Mouse (Mus musculus): ENCODE results near the gene Vgf. TPM values are rescaled to one million over a fixed set of nuclear protein-coding genes. Genes with fewer than 3 reads are reported as not detected.

Vgf gene
- polyA plus RNA-seq (2012; rRNA removed): 0.03 and 0.08 TPM in 2 replicates

DNA sequence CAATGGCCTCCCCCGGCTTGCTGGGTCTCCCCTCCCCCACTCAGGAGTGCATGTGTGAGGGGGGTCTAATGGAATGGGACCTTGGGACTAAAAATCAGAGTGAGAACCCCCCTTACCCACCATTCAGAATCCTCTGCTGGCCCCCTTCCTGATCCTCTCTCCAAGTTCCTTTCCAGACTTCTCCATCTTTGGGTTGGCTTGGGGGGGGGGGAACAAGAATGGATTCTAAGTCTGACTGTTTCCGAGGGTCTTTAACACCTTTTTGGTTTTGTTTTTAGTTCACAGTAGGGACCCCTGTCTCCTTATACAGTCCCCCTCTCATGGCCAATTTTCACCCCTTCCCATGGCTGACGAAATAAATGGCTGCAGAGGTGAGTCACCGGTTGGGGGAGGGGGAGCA, at the start of gene Vgf:
Gene Vgf, plus strand, starts transcription at position 301 of the 400 bp plus-strand sequence.
- H3K27me3 ChIP-seq (replicated peaks; ENCODE audit: control insufficient read depth, insufficient read depth, low read length): peaks cover 4% of the 10 kb centered on the region
- H3K4me3 ChIP-seq (ENCODE audit: insufficient read depth, low read depth, low read length): no peak within 1 kb of the TSS
- H3K27ac ChIP-seq (ENCODE audit: insufficient read depth, low read depth, low read length): no peak within 1 kb of the TSS
- no peaks in the 10 kb centered on the region for H3K36me3 ChIP-seq (ENCODE audit: control insufficient read depth, insufficient read depth, low read length)
- H3K4me1 ChIP-seq (ENCODE audit: control insufficient read depth, insufficient read depth, low read length): no peaks in the 10 kb centered on the region
- no peak for TF ChIP-seq CTCF (conservative IDR thresholded peaks at IDR 0.05; ENCODE audit: insufficient read depth, insufficient read length, low read depth, low read length)
- no peak for TF ChIP-seq POLR2A (IDR thresholded peaks at IDR 0.05; ENCODE audit: low read depth, low read length)
- no peak for DNase-seq
- 22% methylated on average over 4 of the region's 4 CpGs for WGBS

DNA sequence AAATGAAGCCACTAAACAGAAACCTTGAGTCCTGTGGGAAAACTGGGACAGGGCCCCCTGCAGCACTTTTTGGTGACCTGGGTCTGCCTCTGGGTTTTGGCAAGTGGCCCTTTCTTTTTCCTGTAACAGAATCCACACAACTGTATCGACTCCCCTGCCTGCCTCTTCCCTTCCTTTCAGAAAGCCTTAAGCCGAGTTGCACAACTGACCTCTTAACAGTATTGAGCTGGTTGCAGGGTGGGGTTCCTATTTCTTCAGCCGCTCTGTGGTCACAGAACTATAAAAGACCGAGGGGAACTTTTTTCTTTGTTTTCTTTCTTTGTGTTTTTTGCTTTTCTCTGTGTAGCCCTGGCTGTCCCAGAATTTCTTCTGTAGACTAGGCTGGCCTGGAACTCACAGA, 48.4 kb upstream of the Vgf start:
- no peak overlapping the region for H3K27ac ChIP-seq (ENCODE audit: insufficient read depth, low read depth, low read length)
- 45% methylated on average over 4 of the region's 4 CpGs for WGBS
- H3K36me3 ChIP-seq (ENCODE audit: control insufficient read depth, insufficient read depth, low read length): no peaks in the 10 kb centered on the region
- TF ChIP-seq CTCF (conservative IDR thresholded peaks at IDR 0.05; ENCODE audit: insufficient read depth, insufficient read length, low read depth, low read length) (no peak), POLR2A (IDR thresholded peaks at IDR 0.05; ENCODE audit: low read depth, low read length) (no peak)
- no peak overlapping the region for H3K4me3 ChIP-seq (ENCODE audit: insufficient read depth, low read depth, low read length)
- no peaks in the 10 kb centered on the region for H3K27me3 ChIP-seq (replicated peaks; ENCODE audit: control insufficient read depth, insufficient read depth, low read length)
- DNase-seq: no peak
- no peaks in the 10 kb centered on the region for H3K4me1 ChIP-seq (ENCODE audit: control insufficient read depth, insufficient read depth, low read length)

DNA sequence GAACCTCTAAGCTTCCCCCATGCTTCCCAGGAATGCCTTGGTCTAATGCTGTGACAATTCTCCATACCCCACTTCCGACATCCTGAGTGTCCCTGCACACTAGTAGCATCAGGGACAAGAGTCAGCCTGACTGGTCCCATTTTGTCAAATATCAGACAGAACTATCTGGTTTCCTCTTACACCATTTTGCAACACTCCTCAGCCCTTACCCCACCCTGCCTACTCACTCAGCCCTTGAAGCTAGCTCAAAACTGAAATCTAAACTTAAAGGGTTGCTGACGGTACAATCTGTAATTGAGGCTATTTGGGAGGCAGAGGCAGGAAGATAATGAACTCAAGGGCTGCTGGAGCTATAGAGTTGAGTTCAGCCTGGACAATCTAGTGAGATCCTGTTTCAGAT, 46.4 kb upstream of the Vgf start:
- Histone ChIP-seq H3K27ac (ENCODE audit: insufficient read depth, low read depth, low read length) (no peak overlapping the region), H3K36me3 (ENCODE audit: control insufficient read depth, insufficient read depth, low read length) (no peaks in the 10 kb centered on the region), H3K4me1 (ENCODE audit: control insufficient read depth, insufficient read depth, low read length) (no peaks in the 10 kb centered on the region), H3K4me3 (ENCODE audit: insufficient read depth, low read depth, low read length) (no peak overlapping the region), H3K27me3 (replicated peaks; ENCODE audit: control insufficient read depth, insufficient read depth, low read length) (no peaks in the 10 kb centered on the region)
- no peak for TF ChIP-seq POLR2A (IDR thresholded peaks at IDR 0.05; ENCODE audit: low read depth, low read length)
- no peak for TF ChIP-seq CTCF (conservative IDR thresholded peaks at IDR 0.05; ENCODE audit: insufficient read depth, insufficient read length, low read depth, low read length)
- no peak for DNase-seq
- WGBS: 86% methylated on average over 2 of the region's 2 CpGs

DNA sequence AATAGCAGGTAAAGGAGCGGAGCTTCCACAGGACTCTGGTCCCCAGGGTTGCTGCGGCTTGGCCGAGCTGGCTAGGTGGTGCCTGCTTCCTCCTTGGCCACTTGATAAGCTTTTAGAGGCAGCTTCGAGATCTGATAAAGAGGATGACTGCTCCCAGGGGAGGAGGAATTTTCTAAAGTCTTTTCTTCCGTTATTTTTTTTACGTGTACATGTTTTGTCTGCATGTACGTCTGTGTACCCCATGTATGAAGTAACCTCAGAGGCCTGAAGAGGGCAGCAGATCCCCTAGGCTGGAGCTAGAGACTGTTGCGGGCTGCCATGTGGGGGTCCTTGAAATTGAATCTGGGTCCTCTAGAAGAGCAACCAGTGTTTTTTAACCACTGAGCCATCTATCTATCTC, 45.2 kb upstream of the Vgf start:
- Histone ChIP-seq H3K27me3 (replicated peaks; ENCODE audit: control insufficient read depth, insufficient read depth, low read length) (no peaks in the 10 kb centered on the region), H3K27ac (ENCODE audit: insufficient read depth, low read depth, low read length) (no peak overlapping the region), H3K4me1 (ENCODE audit: control insufficient read depth, insufficient read depth, low read length) (peaks cover under 1% of the 10 kb centered on the region; the same call in 1 of the 2 replicates), H3K36me3 (ENCODE audit: control insufficient read depth, insufficient read depth, low read length) (no peaks in the 10 kb centered on the region), H3K4me3 (ENCODE audit: insufficient read depth, low read depth, low read length) (no peak overlapping the region)
- no peak for TF ChIP-seq POLR2A (IDR thresholded peaks at IDR 0.05; ENCODE audit: low read depth, low read length)
- TF ChIP-seq CTCF (conservative IDR thresholded peaks at IDR 0.05; ENCODE audit: insufficient read depth, insufficient read length, low read depth, low read length): no peak
- 87% methylated on average over 8 of the region's 8 CpGs for WGBS
- no peak for DNase-seq

DNA sequence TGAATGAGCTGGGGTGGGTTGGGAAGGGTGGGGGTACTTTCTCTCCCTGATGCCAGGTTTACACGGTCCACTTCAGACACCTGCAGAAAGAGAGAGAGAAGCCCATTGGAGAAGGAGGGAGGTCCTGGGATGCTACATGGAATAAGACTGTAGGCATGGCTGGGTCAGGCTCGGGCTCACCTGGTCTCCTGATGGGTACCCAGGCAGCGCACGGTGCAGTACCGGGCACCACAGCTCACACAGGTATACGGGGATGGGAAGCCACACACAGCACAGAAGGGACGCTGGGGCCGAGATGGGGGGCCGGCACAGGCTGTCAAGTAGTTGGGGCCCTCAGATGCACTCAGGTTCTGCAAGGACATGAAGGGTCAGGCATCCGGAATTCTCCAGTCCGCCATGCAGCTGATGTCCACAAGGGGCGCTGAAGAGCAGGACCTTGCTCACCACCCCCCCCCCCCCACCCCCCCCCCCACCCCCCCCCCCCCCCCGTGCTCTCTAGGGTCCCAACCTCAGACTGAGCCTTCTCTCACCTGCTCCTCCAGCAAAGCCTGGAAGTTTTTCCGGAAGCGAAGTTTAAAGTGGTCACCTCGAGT, 43.8 kb upstream of the Vgf start:
- WGBS: 42% methylated on average over 16 of the region's 16 CpGs
- peak; percentile 47 for DNase-seq
- Histone ChIP-seq H3K27ac (ENCODE audit: insufficient read depth, low read depth, low read length) (no peak overlapping the region), H3K36me3 (ENCODE audit: control insufficient read depth, insufficient read depth, low read length) (no peaks in the 10 kb centered on the region), H3K4me1 (ENCODE audit: control insufficient read depth, insufficient read depth, low read length) (peaks cover 4% of the 10 kb centered on the region; the same call in 1 of the 2 replicates), H3K4me3 (ENCODE audit: insufficient read depth, low read depth, low read length) (no peak overlapping the region), H3K27me3 (replicated peaks; ENCODE audit: control insufficient read depth, insufficient read depth, low read length) (no peaks in the 10 kb centered on the region)
- TF ChIP-seq POLR2A (IDR thresholded peaks at IDR 0.05; ENCODE audit: low read depth, low read length): no peak
- peak; percentile 57 for TF ChIP-seq CTCF (conservative IDR thresholded peaks at IDR 0.05; ENCODE audit: insufficient read depth, insufficient read length, low read depth, low read length)

DNA sequence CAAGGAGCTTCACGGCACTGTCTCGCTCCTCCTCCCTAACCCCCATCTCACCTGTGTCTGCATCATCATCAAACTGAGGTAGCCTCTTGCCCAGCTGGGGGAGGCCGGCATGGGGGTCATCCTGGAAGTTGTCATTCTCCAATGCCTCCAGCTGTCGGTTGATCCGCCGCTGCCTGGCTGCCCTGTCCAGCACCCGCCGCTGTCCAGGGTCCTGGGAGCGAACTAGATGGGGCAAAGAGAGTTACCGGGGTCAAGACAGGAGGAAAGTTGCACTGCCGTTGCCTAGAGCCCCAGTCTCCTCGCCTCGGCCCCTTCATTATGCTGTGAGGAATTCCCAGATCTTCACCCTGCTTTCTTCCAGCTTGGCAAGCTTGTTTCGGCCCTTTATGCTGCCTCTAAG, 41.4 kb upstream of the Vgf start:
- no peaks in the 10 kb centered on the region for H3K36me3 ChIP-seq (ENCODE audit: control insufficient read depth, insufficient read depth, low read length)
- DNase-seq: no peak
- peaks cover 4% of the 10 kb centered on the region; the same call in 1 of the 2 replicates for H3K4me1 ChIP-seq (ENCODE audit: control insufficient read depth, insufficient read depth, low read length)
- no peaks in the 10 kb centered on the region for H3K27me3 ChIP-seq (replicated peaks; ENCODE audit: control insufficient read depth, insufficient read depth, low read length)
- TF ChIP-seq CTCF (conservative IDR thresholded peaks at IDR 0.05; ENCODE audit: insufficient read depth, insufficient read length, low read depth, low read length): no peak
- no peak for TF ChIP-seq POLR2A (IDR thresholded peaks at IDR 0.05; ENCODE audit: low read depth, low read length)
- no peak overlapping the region for H3K27ac ChIP-seq (ENCODE audit: insufficient read depth, low read depth, low read length)
- H3K4me3 ChIP-seq (ENCODE audit: insufficient read depth, low read depth, low read length): no peak overlapping the region
- WGBS: 54% methylated on average over 14 of the region's 14 CpGs

DNA sequence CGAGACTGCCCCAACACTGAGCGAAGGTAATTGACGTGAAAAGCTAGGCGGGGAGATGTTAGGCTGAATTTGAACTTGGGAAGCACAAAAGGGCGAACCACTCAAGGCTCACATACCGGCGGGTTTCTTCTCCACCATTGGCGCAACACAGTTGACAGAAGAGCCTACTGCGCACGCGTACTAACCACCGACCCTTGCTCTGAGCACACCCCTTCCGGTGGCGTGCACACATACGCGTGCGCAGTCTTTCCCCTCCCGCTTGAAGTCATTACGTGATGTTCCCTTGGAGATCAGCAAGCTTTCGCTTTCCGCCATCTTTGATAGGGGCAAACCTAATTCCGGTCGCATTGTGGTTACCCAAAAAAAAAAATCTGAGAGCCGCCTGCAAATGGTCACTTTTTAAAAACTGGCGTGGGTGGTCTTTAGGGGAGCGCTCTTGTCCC, 39.5 kb upstream of the Vgf start, which contains the start of gene Plod3:
Gene Plod3, plus strand, starts transcription at position 325 of the 443 bp plus-strand sequence.
- peak; percentile 99 for DNase-seq
- WGBS: under 1% methylated on average over 26 of the region's 26 CpGs
- Histone ChIP-seq H3K4me1 (ENCODE audit: control insufficient read depth, insufficient read depth, low read length) (peaks cover 4% of the 10 kb centered on the region; the same call in 1 of the 2 replicates), H3K27ac (ENCODE audit: insufficient read depth, low read depth, low read length) (peak within 1 kb of the TSS; percentile 21), H3K4me3 (ENCODE audit: insufficient read depth, low read depth, low read length) (peak within 1 kb of the TSS; percentile 88), H3K27me3 (replicated peaks; ENCODE audit: control insufficient read depth, insufficient read depth, low read length) (no peaks in the 10 kb centered on the region), H3K36me3 (ENCODE audit: control insufficient read depth, insufficient read depth, low read length) (no peaks in the 10 kb centered on the region)
- TF ChIP-seq POLR2A (IDR thresholded peaks at IDR 0.05; ENCODE audit: low read depth, low read length): no peak
- TF ChIP-seq CTCF (conservative IDR thresholded peaks at IDR 0.05; ENCODE audit: insufficient read depth, insufficient read length, low read depth, low read length): no peak
